Mouse (Mus musculus) bone marrow, adult 2 months (tissue): ENCODE results near the gene Gpr83. TPM values are rescaled to one million over a fixed set of nuclear protein-coding genes. Genes with fewer than 3 reads are reported as not detected.

Source experiments
- H3K27ac ChIP-seq: fragments of 200-500 bp; 2 replicates; pipeline ENCODE4 v1.5.1; 2012; ENCODE audit warnings: low read depth, mild to moderate bottlenecking, control low read depth, inconsistent platforms, low read length; ENCODE audit not compliant: control insufficient read depth, poor library complexity, insufficient read depth
- H3K4me1 ChIP-seq: fragments of 200-500 bp; 2 replicates; pipeline ENCODE4 v1.6.1; 2011; ENCODE audit warnings: low read length; ENCODE audit not compliant: control insufficient read depth, insufficient read depth
- H3K4me3 ChIP-seq: fragments of 200-500 bp; replicated peaks from 2 replicates; pipeline ENCODE3; 2011; ENCODE audit warnings: mild to moderate bottlenecking, low read depth, low read length, control low read depth; ENCODE audit not compliant: control insufficient read depth
- CTCF ChIP-seq: fragments of 200-500 bp; IDR thresholded peaks from 2 replicates; pipeline ENCODE4 v1.5.1; 2011; ENCODE audit warnings: low read length, control low read depth; ENCODE audit not compliant: control insufficient read depth, insufficient read depth
- POLR2A ChIP-seq: fragments of 200-500 bp; IDR thresholded peaks from 2 replicates; pipeline ENCODE4 v1.6.1; 2011; ENCODE audit warnings: low read depth, mild to moderate bottlenecking, control low read depth, low read length, borderline replicate concordance; ENCODE audit not compliant: control insufficient read depth
- WGBS: fragments of 180-500 bp; shearing (Covaris S2); methylation state at CpG from one replicate; pipeline ENCODE4 v1.1.7; 2018; 5-methylcytosine and 5-hydroxymethylcytosine counted together
- polyA plus RNA-seq: library from polyadenylated mRNA; stranded (reverse); fragments of >200 nt; gene quantifications from 2 replicates; pipeline ENCODE4 v1.2.4, GENCODE M21; 2011; ENCODE audit warnings: low replicate concordance; ENCODE audit not compliant: missing spikeins, insufficient read depth, insufficient read length

The Gpr83 gene
- polyA plus RNA-seq, 1 experiment, result not detected

DNA sequence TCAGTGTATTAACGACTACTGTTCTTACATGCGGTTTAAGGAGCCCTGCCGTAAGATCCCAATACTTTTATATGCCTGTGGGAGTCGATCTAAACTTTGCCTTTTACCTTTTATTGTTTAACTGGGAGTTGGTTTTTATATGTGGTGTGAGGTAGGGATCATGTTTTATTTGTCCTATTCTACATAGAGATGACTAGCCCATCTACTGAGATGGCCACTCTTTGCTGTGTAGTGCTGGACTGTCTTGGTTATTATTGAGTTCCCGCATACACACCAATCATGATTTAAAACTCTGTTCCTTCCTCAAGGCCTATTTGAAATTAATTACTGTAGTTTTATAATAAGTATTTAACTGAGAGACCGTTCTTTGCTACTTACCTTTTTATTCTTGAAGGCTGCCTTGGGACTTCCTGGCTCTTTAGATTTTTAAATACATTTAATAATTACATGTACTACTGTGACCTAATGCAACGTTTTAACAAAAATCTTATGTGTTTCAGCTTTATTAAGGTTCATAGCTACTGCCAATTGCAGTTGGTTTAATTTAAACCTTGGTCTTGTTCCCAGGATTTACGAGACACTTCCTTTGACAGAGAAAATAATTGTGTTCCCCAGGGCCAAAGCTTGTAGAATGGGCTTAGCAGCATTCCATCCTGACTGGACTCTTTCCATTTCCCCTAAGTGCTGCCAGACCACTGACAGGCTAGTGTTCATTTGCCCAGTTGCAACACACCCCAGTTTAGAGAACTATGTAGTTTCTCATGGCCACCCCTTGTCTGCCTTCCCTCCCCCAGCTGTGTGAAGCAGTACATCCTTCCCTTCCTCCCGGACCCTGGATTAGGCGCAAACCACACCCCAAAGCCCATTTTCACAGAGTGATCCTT lies 17.9 kb upstream of the Gpr83 start:
- no peak overlapping the region for H3K4me3 ChIP-seq
- no peaks in the 10 kb centered on the region for H3K4me1 ChIP-seq
- no peak overlapping the region for H3K27ac ChIP-seq
- TF ChIP-seq POLR2A (no peak), CTCF (no peak)
- WGBS, result 74% methylated on average over 10 of the region's 10 CpGs

DNA sequence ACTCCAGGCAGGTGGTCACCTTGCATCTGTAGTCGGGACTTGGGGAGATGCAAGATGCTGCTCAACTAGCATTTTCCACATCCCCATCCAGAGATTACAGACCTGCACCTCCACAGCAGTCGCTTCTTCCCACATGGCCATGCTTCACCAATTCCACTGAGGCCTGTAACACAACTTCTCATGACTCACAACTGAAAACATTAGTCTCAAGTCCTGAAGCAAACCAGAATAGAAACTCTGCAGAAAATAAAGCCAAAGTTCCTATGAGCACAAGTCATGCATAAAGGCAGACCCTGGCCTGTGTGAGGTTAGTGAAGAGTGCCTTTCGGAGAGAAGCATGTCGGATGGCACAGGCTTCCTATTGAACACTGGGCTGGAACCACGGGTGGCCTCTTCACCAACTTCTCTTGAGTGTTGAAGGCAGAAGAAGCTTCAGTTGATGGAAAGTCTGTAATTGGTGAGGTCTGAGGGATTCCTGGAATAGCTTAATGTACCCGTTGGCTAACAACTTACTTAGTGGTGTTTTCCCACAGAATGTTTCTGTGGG lies 16.6 kb upstream of the Gpr83 start:
- Histone ChIP-seq H3K4me1 (no peaks in the 10 kb centered on the region), H3K27ac (no peak overlapping the region), H3K4me3 (no peak overlapping the region)
- WGBS, result 81% methylated on average over 6 of the region's 6 CpGs
- TF ChIP-seq POLR2A (no peak), CTCF (no peak)

DNA sequence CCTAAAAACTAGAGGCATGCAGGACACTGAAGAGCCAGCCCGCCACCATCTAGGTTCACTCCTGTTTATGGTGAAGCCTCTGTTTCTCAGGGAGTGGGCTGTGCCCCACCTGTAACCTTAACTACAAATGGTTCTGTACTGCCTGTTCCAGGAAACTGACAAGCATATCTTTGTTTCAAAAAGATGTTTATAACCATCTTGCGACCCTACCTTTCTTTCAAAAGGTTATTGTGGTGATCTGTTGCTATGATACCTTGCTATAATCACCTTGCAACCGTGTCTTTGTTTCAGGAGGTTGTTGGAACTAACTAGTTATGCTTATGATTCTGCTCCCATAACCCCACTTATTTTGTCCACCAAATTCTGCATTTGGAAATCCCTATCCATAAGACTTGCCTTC lies 16.1 kb upstream of the Gpr83 start:
- WGBS, result 82% methylated on average over 3 of the region's 3 CpGs
- no peak for TF ChIP-seq POLR2A
- H3K4me3 ChIP-seq, result no peak overlapping the region
- H3K27ac ChIP-seq, result no peak overlapping the region
- H3K4me1 ChIP-seq, result no peaks in the 10 kb centered on the region

DNA sequence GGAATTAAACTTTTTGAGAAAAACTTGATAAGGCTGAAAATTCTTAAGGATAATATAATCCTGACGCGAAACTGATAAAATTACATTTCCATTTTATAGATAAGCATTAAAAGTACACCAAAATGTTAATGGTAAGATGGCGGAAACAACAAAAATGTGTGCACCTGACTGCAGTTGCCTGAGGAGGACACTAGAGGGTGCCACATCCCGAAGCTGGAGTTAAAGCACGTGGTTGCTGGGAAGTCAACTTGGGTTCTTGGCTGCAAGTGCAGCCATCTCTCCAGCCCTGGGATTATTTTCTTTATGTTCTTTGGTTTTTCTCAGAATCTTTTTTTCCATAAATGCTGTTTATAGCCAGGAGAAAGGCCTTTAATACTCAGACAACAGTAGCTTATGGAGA lies 13.6 kb upstream of the Gpr83 start:
- peak; percentile 77 for TF ChIP-seq CTCF
- TF ChIP-seq POLR2A, result no peak
- 60% methylated on average over 5 of the region's 5 CpGs for WGBS
- H3K4me1 ChIP-seq, result no peaks in the 10 kb centered on the region
- H3K4me3 ChIP-seq, result no peak overlapping the region
- no peak overlapping the region for H3K27ac ChIP-seq

DNA sequence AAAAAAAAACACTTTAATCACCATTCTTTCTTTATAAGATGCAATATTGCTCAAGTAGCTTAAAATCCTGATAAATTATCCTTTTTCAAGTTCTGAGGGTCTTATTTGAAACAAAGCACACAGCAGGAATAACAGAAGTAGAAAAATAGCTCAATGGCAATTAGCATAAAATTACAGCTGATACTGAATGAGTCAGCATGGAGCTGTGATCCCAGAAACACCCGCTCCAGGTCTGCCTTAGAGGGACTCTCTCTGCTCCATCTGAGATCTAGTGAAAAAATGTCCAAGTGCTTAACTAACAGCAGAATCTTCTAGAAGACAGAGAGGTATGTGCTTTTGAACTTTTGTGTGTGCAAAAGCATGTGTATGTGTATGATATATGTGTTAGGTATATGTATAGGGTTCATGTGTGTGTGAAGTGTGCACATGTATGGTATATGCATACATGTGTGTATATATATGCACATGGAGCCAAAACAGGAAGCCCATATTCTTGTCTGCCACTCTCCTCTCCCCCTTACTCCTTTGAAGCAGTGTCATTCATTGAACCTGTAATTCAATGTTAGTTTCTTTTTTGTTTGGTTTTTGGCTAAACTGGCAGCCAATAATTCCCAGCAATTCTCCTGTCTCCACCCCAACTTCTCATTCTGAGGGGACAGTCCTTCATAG lies 11.6 kb upstream of the Gpr83 start:
- H3K27ac ChIP-seq, result no peak overlapping the region
- no peaks in the 10 kb centered on the region for H3K4me1 ChIP-seq
- no peak overlapping the region for H3K4me3 ChIP-seq
- TF ChIP-seq POLR2A, result no peak
- TF ChIP-seq CTCF, result no peak
- WGBS, result 53% methylated on average over 1 of the region's 1 CpGs

DNA sequence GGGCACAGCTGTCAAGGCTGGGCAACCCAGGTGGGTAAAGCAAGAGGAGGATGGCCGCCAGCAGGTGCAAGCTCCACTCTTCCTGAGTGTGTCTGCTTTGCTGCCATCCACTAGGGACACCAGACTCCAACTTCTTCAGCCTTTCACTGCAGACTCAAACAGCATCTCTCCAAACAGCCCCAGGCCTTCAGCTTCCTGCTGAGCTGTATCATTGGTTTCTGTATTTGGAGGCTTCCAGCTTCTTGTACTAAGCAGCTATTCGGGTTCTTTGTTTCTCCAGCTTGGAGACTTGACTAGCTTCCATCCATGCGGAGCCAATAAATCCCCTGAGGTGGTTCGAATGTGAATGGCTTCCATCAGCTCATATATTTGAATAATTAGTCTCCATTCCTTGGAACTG lies 5.4 kb upstream of the Gpr83 start:
- no peak overlapping the region for H3K27ac ChIP-seq
- 73% methylated on average over 4 of the region's 4 CpGs for WGBS
- no peak overlapping the region for H3K4me3 ChIP-seq
- TF ChIP-seq CTCF (no peak), POLR2A (no peak)
- no peaks in the 10 kb centered on the region for H3K4me1 ChIP-seq

DNA sequence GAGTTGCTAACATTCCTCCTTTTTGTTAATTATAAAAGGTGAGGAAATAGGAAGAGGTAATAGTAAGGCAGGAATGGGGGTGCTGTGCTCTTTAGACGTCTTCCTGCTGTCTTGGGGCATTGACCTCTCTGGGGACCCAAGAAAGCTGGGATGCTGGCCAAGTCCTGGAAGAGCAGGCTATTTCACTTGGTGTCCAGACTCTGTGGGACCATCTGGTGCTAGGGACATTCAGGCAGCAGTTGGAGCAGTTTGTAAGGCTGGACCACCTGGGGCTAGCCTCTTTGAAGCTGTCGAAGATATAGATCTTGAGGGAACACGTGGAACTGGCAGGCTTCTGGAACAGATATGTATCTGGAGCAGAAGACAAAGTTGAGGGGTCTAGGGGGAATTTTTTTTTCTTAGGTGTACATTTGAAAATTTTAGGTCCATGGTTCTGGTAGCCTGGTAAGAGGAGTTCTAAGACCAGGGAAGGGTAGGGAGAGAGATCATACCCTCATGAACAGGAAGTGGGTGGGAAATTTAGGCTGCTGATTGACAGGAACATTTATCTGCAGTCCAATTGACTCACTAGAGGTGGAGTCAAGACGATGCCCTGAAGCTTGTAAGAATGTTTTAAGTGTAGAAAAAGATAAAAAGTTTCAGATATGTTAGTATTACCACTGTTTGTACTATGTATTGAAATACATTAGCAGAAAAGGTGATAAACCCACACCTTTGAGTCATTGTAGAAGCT lies 2.9 kb upstream of the Gpr83 start:
- Histone ChIP-seq H3K4me1 (no peaks in the 10 kb centered on the region), H3K4me3 (no peak overlapping the region), H3K27ac (no peak overlapping the region)
- no peak for TF ChIP-seq CTCF
- TF ChIP-seq POLR2A, result no peak
- WGBS, result 46% methylated on average over 4 of the region's 4 CpGs

DNA sequence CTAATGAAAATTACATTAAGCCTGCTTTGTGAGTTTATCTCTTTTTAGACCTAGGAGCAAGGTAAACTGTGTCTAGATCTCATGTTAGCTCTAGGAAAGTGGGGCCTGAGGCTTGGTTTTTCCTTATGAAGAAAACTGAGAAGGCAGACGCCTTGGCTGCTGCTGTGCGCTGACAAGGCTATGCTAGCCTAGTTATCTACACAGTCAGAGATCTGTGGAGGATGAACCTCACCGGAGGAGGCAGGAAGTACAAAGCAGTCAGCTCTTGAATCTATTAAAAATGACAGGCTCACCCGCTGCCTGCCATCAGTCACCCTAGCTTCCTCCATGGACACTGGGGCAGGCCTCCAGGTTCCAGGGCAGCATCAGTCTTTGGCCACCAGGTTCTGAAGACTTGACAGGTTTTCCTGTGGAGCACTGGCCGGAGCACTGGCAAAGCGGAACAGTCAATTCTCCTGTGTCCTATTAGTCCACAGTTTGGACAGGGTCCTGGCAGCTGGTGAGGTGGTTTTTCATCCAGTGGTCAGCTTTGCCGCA lies 1.8 kb upstream of the Gpr83 start:
- WGBS, result 64% methylated on average over 7 of the region's 7 CpGs

More for the DNA sequence above, 1.8 kb upstream of the Gpr83 start:
- no peak overlapping the region for H3K4me3 ChIP-seq
- no peak overlapping the region for H3K27ac ChIP-seq
- TF ChIP-seq CTCF, result no peak
- no peak for TF ChIP-seq POLR2A
- H3K4me1 ChIP-seq, result no peaks in the 10 kb centered on the region
